Mouse (Mus musculus): ENCODE data around the gene Fam110a. TPM values are rescaled to one million over a fixed set of nuclear protein-coding genes. Genes with fewer than 3 reads are reported as not detected.

Fam110a gene
- polyA plus RNA-seq (2015; fragmentation: Nextera tagmentation; extraction: Ambion mirVana) = 30.3 and 31.0 TPM in 2 replicates

- DNase-seq (ENCODE audit: low spot score) = peak; percentile 84
Measured at GRCm38 (mm10) chr2:151979470-151980354, at the start of gene Fam110a. Gene Fam110a, minus strand, starts transcription at chr2:151980219.

DNA sequence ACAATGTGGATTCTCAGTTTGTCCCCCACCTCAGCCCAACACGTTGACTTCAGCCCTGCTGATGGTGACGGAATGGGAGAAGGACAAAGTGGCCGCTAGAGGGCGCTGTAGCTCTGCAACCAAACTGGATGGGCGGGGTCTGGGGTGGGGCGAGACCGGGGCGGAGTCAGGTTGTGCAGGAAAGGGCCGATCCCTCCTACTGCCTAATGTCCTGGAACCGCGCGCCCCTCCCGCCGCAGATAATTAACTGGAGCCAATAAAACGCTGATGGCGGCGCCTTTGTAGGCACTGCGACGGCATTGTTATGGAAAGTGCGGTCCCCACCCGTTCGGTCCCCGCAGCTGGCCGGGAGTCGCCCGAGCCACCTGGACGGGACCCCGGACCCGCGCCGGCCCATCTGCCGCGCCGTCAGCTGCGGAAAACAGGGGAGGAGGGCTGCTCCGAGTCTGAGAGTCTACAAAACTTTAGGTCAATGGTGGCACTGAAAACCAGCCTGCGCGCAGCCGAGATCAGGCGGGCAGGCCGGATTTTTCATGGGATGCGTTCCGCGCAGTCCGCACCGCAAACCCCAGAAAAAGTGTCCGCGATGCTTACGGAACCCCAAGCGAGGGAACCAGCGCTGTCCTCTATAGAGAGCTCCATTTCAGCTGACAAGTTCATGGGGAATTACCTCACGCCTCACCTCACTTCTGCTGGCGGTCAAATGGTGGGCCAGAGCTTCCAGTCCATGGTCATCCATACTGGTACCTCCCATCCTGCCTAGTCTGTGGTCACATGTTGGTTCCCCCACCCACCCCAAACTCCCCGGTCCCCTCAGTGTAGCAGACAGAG lies 49.4 kb upstream of the Fam110a start:
- DNase-seq (ENCODE audit: low spot score) = peak; percentile 91

DNA sequence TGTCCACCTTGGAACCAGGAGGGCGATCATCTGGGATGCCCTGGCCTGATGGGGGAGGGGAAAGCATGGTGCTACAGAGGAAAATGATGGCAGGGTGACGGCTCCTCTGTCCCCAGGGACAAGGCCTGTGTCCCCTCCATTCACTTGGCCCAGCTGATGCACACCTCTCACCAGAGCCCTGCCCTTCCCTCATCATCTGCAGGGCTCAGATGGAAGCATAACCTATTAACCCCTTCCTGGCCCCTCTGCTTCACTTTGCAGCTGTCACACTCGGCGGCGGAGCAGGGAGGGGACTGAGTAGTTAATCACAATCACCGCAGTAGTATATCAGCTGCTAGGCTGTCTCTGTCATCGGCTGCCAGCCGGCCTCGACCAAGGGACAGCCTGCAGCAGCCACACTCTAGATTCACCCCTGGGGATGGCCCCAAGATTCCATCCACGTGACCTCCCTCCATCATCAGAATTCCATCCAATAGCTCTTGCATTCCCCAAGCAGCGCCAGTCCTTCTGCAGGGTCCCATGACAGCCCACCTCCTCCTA lies 44.9 kb upstream of the Fam110a start:
- no peak for DNase-seq (ENCODE audit: low spot score)

DNA sequence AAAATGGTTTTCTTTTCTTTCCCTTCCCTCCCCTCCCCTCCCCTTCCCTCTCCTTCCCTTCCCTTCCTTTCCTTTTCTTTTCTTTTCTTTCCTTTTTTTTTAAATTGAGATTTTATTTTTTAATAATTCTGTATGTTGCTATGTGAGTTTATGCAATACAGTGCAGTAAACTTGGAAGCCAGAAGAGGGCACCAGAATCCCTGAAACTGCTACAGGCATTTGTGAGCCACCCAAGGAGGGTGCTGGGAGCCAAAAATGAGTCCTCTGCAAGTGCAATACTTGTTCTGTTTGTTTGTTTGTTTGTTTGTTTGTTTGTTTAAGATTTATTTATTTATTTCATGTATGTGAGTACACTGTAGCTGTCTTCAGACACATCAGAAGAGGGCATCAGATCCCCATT lies 42.0 kb upstream of the Fam110a start:
- no peak for DNase-seq (ENCODE audit: low spot score)

DNA sequence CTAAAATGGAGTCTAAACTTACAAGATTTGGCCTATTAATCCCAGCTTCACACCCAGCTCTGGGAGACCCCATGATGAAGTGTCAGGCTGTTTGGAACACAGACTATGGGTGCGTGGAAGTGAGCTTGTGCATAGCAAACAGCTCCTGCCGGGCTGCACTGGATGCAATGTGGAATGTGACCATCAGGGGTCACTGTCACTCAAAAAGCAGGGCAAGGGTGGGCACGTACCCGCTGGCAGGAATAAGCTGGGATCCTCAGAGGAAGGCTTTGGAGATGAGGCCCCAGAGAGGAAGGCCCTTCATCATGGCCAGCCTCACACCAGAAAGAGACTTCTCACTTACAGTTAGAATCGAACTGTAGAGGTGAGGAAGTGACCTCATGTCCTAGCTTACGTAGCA lies 40.2 kb upstream of the Fam110a start:
- peak; percentile 41 for DNase-seq (ENCODE audit: low spot score)

GRCm38 (mm10) chr2:152016666-152017065 lies 36.6 kb upstream of the Fam110a start:
- DNase-seq (ENCODE audit: low spot score) = no peak

GRCm38 (mm10) chr2:152015997-152016396 lies 36.0 kb upstream of the Fam110a start:
- no peak for DNase-seq (ENCODE audit: low spot score)

- no peak for DNase-seq (ENCODE audit: low spot score)
Measured at GRCm38 (mm10) chr2:152012701-152013100, 32.7 kb upstream of the Fam110a start.

GRCm38 (mm10) chr2:152012222-152012621 lies 32.2 kb upstream of the Fam110a start:
- DNase-seq (ENCODE audit: low spot score) = no peak

GRCm38 (mm10) chr2:152011724-152012123 lies 31.7 kb upstream of the Fam110a start:
- no peak for DNase-seq (ENCODE audit: low spot score)

DNA sequence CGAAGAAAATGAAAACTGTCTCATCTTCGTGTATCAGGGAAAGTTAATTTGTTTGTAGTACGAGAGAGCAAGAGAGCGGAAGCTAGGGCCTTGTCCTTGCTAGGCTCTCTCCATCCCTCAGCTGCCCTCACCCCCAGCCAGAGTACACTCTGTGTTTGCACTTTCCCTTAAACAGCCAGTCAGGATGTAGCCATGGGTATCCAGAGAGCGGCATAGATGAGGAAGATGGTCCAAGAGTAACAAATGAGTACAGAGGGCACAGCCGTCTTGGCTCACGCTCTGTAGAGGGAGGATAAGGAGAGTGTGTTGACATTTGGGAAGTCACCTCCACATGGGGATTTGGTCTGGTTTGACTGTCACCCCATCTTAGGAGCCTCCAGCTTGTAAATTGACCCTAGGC lies 30.6 kb upstream of the Fam110a start:
- no peak for DNase-seq (ENCODE audit: low spot score)

- no peak for DNase-seq (ENCODE audit: low spot score)
Measured at GRCm38 (mm10) chr2:152010251-152010650, 30.2 kb upstream of the Fam110a start.

DNA sequence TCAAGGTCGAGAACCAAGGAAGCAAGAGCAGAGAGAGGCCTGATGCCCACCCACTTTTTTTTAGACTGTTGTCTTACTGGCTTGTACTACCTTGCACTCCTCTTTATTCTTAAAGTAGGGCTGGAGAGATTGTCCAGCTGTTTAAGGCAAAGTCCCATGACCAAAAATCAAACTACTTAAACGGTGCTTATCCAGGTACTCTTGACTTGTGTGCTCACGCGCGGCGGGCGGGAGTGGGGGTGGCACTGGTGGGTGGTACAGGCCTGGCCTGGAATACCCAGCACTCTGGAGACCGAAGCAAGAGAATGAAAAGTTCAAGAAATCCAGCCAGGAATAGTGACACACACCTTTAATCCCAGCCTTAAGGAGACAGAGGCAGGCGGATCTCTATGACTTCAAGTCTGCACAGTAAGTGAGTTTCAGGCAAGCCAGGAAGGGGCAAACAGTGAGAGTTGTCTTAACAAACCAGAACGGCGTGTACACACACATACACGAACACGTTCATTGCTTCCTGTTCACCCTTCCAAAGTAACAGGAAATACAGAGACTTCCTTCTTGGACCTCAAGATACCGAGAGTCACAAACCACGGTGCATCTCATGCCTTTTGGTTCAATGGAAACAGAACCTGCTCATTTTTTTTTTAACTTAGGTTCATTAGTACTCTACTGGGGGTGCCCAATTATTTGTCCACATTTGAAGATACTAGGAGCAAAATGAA lies 29.2 kb upstream of the Fam110a start:
- no peak for DNase-seq (ENCODE audit: low spot score)

- DNase-seq (ENCODE audit: low spot score) = no peak
Measured at GRCm38 (mm10) chr2:152007783-152008182, 27.8 kb upstream of the Fam110a start.

DNA sequence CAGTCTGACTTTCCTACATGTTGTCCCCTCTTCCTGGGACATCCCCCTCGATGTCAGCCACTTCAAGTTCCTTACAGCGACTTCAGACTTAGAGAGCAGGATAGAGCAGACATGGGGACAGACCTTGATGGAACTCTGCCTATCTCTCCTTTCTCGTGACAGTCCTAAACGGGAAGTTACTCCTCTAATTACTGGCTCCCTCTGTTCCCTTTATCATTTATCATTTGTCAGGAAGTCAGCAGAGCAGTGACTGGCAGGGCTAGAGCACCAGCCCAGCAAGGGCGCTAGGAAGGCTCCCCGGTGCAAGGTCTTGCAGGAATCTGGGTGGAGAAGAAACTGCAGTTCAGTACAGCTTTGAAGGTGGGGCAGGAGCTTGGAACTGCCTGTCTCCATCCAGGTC lies 22.5 kb upstream of the Fam110a start:
- DNase-seq (ENCODE audit: low spot score) = no peak

DNA sequence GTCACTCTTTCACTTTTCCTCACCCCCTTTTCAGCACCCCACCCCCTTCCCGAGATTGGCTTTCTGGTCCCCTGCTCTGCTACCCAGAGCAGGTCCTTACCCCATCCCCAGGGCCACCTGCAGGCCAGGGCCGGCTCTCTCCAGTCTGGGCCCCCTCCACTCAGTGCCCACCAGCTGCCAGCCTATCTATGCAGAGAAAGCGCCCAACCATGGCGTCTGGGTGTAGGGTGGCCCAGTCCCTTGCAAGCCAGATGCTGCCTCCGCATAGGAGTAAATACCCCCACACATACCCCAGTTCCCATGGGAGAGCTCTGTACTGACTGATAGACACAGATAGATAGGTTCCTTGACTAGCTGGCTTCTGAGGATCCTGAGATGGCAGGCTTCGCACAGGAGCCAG lies 20.7 kb upstream of the Fam110a start:
- no peak for DNase-seq (ENCODE audit: low spot score)

- DNase-seq (ENCODE audit: low spot score) = no peak
Measured at GRCm38 (mm10) chr2:152000291-152000679, 20.3 kb upstream of the Fam110a start.

DNA sequence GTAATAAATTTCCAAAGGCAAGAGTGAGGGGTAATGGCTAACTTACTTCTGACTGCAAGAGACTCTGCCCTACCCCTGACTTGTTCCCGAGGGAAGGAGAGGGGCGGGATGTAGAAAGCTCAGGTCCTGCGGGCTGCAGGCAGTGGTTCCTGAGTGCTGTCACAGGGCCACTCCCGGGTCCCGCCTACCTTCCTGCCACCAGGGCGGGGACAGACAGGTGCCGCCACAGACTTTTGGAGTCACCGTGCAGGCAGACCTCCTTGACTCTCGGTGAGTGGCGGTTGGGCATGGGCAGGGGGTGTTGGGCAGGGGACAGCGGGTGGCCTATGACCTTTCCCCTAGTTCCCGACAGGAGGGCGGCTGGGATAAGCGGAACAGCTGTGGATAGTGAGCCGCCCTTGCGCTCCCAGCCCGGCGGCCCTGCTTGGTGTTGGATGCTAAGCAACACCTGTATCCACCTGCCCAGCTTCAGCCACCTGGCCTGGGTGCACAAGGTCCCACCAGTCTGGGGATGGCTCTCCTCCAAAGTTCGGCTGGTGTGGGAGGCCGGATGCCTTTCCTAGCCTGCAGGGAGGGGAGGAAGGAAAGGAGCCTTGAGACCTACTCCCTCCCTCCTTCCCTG lies 19.8 kb upstream of the Fam110a start:
- DNase-seq (ENCODE audit: low spot score) = no peak

- no peak for DNase-seq (ENCODE audit: low spot score)
Measured at GRCm38 (mm10) chr2:151998932-151999331, 18.9 kb upstream of the Fam110a start.

- DNase-seq (ENCODE audit: low spot score) = no peak
Measured at GRCm38 (mm10) chr2:151998505-151998899, 18.5 kb upstream of the Fam110a start.
